Mouse (Mus musculus) midbrain, embryonic 10.5 days (tissue): ENCODE measurements around the gene Gm3278. TPM values are rescaled to one million over a fixed set of nuclear protein-coding genes. Genes with fewer than 3 reads are reported as not detected.
"Not testable (repeated sequence)": the region's sequence is repeated elsewhere in the genome, so short reads cannot be mapped to it uniquely, and the experiment has no call there.

ENCODE experiments used
- DNase-seq: peaks from one replicate; pipeline ENCODE4 v3.0.0-alpha.2; 2017; ENCODE audit warnings: low spot score
- H3K27ac ChIP-seq: fragments of 300-500 bp; sonication (generic); replicated peaks from 2 replicates; pipeline ENCODE4 v1.5.1; 2016; ENCODE audit warnings: mild to moderate bottlenecking
- H3K27me3 ChIP-seq: fragments of 300-500 bp; sonication (generic); 2 replicates; pipeline ENCODE4 v1.6.1; 2016; ENCODE audit warnings: low read depth, mild to moderate bottlenecking; ENCODE audit not compliant: poor library complexity, severe bottlenecking
- H3K36me3 ChIP-seq: fragments of 300-500 bp; sonication (generic); 2 replicates; pipeline ENCODE4 v1.6.1; 2016; ENCODE audit warnings: mild to moderate bottlenecking, moderate library complexity
- H3K4me1 ChIP-seq: fragments of 300-500 bp; sonication (generic); 2 replicates; pipeline ENCODE4 v1.6.1; 2016
- H3K4me3 ChIP-seq: fragments of 300-500 bp; sonication (generic); 2 replicates; pipeline ENCODE4 v1.5.1; 2016; ENCODE audit warnings: mild to moderate bottlenecking, moderate library complexity
- H3K9me3 ChIP-seq: fragments of 300-500 bp; sonication (generic); replicated peaks from 2 replicates; pipeline ENCODE4 v1.6.1; 2016; ENCODE audit warnings: mild to moderate bottlenecking
- WGBS: fragments of 180-500 bp; shearing (Covaris S2); methylation state at CpG from one replicate; pipeline ENCODE4 v1.1.7; 2016; 5-methylcytosine and 5-hydroxymethylcytosine counted together
- polyA plus RNA-seq: library from polyadenylated mRNA; unstranded; fragments of >200 nt; fragmentation: Nextera tagmentation; extraction: Ambion mirVana; gene quantifications from 2 replicates; pipeline ENCODE4 v1.2.1, GENCODE M21; 2016

Gm3278 gene
- 0.20 TPM in 1 of 2 replicates, not detected in the other for polyA plus RNA-seq

DNA sequence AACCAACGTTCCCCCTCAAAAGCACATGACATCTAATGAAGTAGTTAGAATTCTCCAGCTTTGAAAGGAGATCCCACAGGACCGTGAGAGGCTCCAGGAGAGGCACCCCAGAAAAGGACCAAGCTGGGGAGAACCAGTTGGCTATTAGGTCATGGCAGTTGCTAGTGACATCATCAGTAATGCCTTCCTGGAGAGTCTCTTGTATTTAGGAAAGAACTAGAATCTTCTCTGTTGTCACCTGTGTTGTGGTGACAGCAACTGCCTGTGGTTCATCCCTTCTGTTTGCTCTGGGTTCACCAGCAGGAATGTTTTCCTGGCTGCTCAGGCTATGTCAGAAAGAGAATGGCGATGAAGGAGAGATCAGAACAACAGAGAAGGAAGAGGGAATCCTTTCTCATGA lies at the start of gene Gm3278:
Gene Gm3278 (plus strand): TSS at position 301 of the 400 bp plus-strand sequence.
- H3K27ac ChIP-seq, H3K4me1 ChIP-seq, H3K27me3 ChIP-seq, H3K36me3 ChIP-seq, DNase-seq, H3K9me3 ChIP-seq, H3K4me3 ChIP-seq: not testable (repeated sequence)
- 92% methylated on average over 1 of the region's 3 CpGs for WGBS

DNA sequence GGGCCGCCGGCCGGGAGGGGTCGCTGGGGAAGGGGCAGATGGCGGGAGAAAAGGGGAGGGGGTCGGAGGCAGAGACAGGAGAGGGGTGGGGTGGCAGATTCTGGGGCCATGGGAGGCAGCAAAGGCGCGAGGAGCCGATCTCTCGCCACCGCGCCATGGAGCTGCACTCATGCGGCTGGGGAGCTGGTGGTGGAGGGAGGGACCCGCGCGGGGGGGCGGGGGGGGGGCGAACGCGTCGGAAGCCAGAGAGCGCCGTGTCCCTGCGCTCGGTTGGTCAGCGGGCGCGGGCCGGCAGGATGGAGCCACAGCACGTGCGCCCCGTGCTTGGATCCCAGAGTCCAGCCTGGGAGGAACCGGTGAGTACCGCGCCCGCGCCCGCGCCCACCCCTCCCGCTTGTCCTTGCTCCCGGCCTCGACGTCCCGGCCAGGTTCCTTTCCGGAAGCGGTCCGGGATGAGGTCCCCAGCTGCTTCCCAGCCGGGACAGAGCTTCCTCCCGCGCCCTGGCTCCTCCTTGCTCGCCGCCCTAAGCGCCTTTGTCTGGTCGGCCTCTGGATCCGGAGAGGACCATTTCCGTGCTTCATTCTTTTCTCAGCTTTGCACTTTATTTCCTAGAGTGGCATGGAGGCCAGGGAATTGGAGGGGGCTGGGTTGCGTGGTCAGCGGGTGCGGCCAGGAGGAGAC lies 36.8 kb upstream of the Gm3278 start, which contains the start of gene Gm3264:
Gene Gm3264 (plus strand): TSS at position 278 of the 682 bp plus-strand sequence.
- DNase-seq: peak; percentile 24
- H3K27ac ChIP-seq: peak within 1 kb of the TSS; percentile 79

More for the DNA sequence above, 36.8 kb upstream of the Gm3278 start, which contains the start of gene Gm3264:
- H3K4me3 ChIP-seq: peak within 1 kb of the TSS; percentile 54
- H3K9me3 ChIP-seq, H3K4me1 ChIP-seq, H3K36me3 ChIP-seq, H3K27me3 ChIP-seq: not testable (repeated sequence)
- WGBS: 5% methylated on average over 40 of the region's 59 CpGs

Other genes with a start within 250 kb of the Gm3278 start
- 0.15 TPM in 1 of 2 replicates, not detected in the other for gene Gm3239, start 228.2 kb upstream of the Gm3278 start, polyA plus RNA-seq
- not detected in 2 replicates for gene Gm7876, start 183.2 kb upstream of the Gm3278 start, polyA plus RNA-seq
- gene Gm3252, start 165.6 kb upstream of the Gm3278 start, polyA plus RNA-seq: 0.31 and 0.33 TPM in 2 replicates
- not detected in 2 replicates for gene Gm9602, start 116.1 kb upstream of the Gm3278 start, polyA plus RNA-seq
- gene Gm3269, start 54.3 kb upstream of the Gm3278 start, polyA plus RNA-seq: not detected in 2 replicates
- 1.4 TPM in 1 of 2 replicates, not detected in the other for gene Gm3264, start 36.8 kb upstream of the Gm3278 start, polyA plus RNA-seq
- not detected in 2 replicates for gene Gm8297, start 91.5 kb downstream of the Gm3278 start, polyA plus RNA-seq
- not detected in 2 replicates for gene Gm3298, start 123.5 kb downstream of the Gm3278 start, polyA plus RNA-seq
- not detected in 2 replicates for gene 4930555G01Rik, start 158.2 kb downstream of the Gm3278 start, polyA plus RNA-seq
- 1.2 and 1.7 TPM in 2 replicates for gene Gm8281, start 178.6 kb downstream of the Gm3278 start, polyA plus RNA-seq
- gene Gm8279, start 239.1 kb downstream of the Gm3278 start, polyA plus RNA-seq: not detected in 2 replicates